Mouse (Mus musculus): ENCODE measurements around the gene Gnb2.

The Gnb2 gene

GRCm38 (mm10) chr5:137521861-137522260 is 11.4 kb downstream of the Gnb2 start:
- DNase-seq (ENCODE audit: low read depth, low spot score): no peak

GRCm38 (mm10) chr5:137519691-137520550 is 13.4 kb downstream of the Gnb2 start:
- no peak for DNase-seq (ENCODE audit: low read depth, low spot score)

DNA sequence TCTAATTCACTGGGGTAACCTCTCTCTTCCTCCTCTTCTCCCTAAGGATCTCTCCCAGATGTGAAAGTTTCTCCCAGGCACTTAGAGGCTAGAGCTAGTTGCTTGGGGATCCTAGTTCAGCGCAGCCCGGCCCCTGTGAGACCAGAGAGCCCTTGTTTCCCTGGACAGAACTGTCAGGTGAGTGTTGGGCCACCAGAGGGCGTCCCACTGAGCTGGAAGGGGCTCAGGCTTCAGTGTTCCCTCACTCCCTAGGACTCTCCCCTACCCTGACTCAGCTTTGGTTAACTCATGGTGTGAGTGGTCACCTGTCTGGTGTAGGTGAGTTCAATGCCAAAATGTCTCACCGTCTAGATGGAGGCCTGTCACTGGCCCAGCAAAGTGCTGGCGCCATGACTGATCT is 14.9 kb downstream of the Gnb2 start, which contains the start of gene Gigyf1:
Gene Gigyf1 (plus strand): TSS at position 113 of the 400 bp plus-strand sequence.
- no peak for DNase-seq (ENCODE audit: low read depth, low spot score)

DNA sequence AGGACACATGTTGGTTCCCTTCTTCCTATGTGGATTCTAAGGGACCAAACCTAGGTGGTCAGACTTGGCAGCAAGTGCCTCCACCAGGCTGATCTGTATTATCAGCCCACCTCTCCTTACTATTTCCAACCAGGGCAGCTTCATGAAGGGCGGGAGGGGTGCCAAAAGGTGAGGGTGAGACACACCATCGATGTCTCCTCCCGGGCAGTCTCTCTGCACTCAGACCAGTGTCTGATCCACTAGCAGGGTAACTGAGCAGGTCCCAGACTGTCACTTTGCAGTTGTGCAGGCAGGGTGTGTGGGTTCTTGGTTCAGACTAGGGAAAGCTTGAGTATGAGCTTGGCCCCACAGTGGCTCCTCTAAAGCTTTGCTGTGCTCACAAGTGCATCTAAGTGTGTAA is 18.5 kb downstream of the Gnb2 start:
- DNase-seq (ENCODE audit: low read depth, low spot score): no peak

GRCm38 (mm10) chr5:137513951-137514721 is 19.2 kb downstream of the Gnb2 start:
- DNase-seq (ENCODE audit: low read depth, low spot score): no peak

GRCm38 (mm10) chr5:137512847-137513794 is 20.2 kb downstream of the Gnb2 start:
- DNase-seq (ENCODE audit: low read depth, low spot score): no peak

DNA sequence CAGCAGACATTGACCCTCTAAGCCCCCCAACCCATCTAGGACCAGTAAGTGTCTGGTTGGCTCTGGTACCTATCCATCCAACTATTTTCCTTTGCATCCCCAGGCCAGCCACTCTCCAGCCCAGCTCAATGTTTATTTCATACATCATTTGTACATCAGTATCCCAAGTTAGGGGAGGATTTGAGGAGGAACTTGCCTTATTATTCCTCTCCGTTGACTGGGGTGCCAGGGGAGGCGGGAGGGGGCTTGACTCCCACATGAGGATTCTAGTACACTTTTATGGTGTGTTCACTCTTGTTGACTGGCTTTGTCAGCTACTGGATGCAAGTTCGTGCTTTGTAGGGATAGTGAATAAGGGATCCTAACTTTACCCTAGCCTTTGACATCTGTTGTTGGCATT is 21.6 kb downstream of the Gnb2 start:
- no peak for DNase-seq (ENCODE audit: low read depth, low spot score)

GRCm38 (mm10) chr5:137510573-137511390 is 22.5 kb downstream of the Gnb2 start:
- DNase-seq (ENCODE audit: low read depth, low spot score): peak; percentile 67

GRCm38 (mm10) chr5:137510014-137510501 is 23.3 kb downstream of the Gnb2 start:
- DNase-seq (ENCODE audit: low read depth, low spot score): peak; percentile 83

DNA sequence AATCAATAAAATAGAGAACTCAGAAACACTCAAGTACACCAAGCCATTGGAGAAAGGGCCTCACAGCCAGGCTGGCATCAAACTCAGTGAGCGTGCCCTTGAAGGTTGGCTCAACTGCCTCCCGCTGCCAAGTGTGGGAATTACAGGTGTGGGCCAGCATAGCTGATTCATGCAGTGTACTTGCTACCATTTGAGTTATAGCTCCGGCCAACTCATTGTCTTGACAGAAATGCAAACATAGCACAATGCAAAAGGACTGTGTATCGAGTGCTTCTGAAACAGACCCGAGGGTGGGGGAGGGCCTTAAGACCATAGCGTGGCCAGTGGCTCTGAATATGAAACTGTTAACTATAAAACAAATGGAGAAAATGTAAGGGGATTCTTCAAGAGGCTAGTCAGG is 29.3 kb downstream of the Gnb2 start:
- peak; percentile 65 for DNase-seq (ENCODE audit: low read depth, low spot score)

- peak; percentile 87 for DNase-seq (ENCODE audit: low read depth, low spot score)
Observed at GRCm38 (mm10) chr5:137502667-137503110, 30.6 kb downstream of the Gnb2 start.

DNA sequence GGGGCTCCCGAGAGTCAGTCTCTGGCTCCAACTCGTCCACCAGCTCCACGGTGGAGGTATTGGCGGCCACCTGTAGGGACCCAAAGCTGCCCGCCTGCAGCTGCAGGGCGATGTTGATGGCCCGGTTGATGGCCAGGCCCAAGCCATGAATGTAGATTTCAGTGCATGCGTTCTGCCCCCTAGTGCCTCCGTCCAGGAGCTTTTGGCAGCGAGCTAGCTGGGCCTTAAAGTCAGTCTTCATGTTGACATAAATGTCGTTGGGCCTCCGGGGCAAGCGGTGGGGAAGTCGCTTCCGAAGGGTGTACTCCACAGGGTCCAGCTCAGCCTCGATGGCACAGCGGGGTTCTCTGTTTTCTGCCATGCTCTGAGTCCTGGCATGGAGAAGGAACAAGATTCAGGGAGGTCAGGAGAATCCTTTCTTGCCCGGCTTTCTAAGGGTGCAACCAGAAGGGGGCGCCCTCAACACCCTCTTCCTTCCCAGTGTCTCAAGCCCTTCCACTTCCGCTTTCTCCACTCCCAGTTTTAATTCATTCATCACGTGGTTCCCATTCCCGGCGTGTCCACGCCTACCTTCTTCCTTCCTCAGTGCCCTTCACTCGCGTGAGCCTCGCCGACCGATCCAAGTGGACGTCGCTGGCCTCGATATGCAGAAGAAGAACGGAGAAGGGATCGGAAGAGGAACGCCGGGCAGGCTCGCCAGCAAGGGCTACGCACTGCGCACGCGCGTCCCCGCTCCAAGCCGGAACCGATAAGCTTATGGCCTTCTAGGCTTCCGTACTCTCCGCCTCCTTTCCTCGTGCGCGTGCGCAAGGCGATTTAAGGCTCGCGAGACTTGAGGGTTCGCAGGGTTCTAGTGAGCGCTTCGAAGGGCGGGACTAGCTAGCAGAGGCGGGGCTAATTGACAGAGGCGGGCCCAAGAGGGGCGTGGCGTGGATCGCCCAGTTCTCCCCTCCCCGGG is 31.3 kb downstream of the Gnb2 start, which contains the start of gene Pop7:
Gene Pop7 (minus strand): TSS at position 810 of the 958 bp plus-strand sequence.
- DNase-seq (ENCODE audit: low read depth, low spot score): peak; percentile 100

- DNase-seq (ENCODE audit: low read depth, low spot score): no peak
Observed at GRCm38 (mm10) chr5:137500186-137500585, 33.1 kb downstream of the Gnb2 start.

DNA sequence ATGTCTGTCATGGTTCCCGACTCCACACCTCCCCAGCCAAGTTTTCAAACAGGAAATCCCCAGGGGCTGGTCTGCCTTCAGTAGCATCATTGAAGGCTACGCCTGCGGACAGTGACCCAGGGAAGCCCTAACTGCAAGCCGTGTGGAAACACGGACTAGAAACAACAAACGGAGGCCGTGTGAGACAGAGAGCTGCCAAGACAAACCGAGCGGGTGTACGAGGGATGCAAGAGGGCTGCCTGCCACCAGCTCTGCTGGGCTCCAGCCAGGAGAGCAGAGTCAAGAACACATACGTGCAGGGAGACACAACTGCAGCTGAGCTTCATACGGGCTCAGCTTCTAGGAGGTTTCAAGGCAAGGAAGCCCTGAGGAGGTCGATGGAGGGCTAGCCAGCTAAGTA is 39.5 kb downstream of the Gnb2 start:
- DNase-seq (ENCODE audit: low read depth, low spot score): no peak

DNA sequence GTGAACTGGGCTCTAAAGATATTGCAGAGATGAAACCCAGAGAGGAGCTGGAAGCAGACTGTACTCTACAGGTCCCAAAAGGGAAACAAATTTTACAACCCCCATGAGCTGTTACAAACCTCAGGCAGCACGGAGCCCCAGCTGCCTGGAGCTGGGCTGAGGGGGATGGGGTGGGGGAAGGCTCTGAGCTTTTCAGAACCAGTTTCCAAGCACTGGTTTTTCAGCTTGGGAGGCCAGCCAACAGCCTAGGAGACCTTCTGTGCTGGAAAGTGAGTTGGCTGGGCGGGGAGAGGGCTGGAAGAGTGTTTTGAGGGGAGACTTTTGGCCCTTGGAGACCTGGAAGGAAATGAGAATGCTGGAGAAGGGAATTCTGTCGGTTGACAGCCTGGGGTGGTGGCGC is 41.8 kb downstream of the Gnb2 start:
- DNase-seq (ENCODE audit: low read depth, low spot score): no peak

DNA sequence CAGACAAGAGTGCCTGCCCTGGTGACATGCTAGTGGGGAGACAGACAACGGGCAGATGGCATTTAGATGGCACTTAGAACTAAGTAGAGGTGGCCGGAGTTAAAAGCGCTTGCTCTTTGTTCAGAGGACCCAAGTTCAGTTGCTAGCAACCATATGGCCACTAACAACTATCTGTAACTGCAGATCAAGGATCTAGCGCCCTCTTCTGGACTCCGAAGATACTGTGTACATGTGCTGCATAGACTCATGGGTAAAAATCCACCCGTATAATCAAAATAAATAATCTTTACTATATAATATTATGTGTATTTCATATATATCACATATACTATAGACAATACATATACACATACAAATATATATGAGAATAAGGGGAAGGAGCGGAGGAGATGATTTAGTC is 45.7 kb downstream of the Gnb2 start:
- peak; percentile 65 for DNase-seq (ENCODE audit: low read depth, low spot score)

- DNase-seq (ENCODE audit: low read depth, low spot score): no peak
Observed at GRCm38 (mm10) chr5:137485851-137486155, 47.5 kb downstream of the Gnb2 start.

GRCm38 (mm10) chr5:137485071-137485850 is 48.0 kb downstream of the Gnb2 start:
- DNase-seq (ENCODE audit: low read depth, low spot score): no peak

DNA sequence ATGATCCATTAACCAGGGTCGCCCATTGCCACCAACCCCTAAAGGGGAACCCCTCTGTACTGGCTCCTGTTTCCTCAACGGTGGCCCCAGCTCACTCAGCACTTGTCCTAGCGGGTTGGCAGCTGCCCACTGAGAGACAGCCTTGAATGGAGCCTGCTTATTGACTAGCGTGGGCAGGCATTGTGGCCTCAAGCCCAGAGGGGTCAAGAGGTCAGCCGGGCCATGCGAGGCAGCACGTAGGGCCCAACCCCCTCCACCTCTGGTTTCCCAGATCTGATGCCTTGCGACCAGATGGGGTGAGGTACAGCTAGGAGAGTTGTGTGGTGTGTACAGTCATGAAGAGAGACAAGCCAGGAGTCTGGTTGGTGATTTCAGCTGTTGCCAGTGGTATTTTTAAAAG is 51.4 kb downstream of the Gnb2 start:
- no peak for DNase-seq (ENCODE audit: low read depth, low spot score)
